Mouse (Mus musculus) ES-Bruce4 (cell line): Measurements from ENCODE around the gene Agl. TPM values are rescaled to one million over a fixed set of nuclear protein-coding genes. Genes with fewer than 3 reads are reported as not detected.

ENCODE experiments used
- H3K27ac ChIP-seq: 2 replicates; pipeline ENCODE4 v1.5.1; 2012; ENCODE audit warnings: low read length, inconsistent platforms; ENCODE audit not compliant: insufficient read depth
- H3K27me3 ChIP-seq: 2 replicates; pipeline ENCODE4 v1.6.1; 2012; ENCODE audit warnings: mild to moderate bottlenecking, low read length, inconsistent platforms; ENCODE audit not compliant: control insufficient read depth, poor library complexity, insufficient read depth, severe bottlenecking
- H3K36me3 ChIP-seq: 2 replicates; pipeline ENCODE4 v1.6.1; 2012; ENCODE audit warnings: inconsistent platforms, mild to moderate bottlenecking, low read length, moderate library complexity; ENCODE audit not compliant: control insufficient read depth, poor library complexity, insufficient read depth, severe bottlenecking
- H3K4me1 ChIP-seq: one replicate; pipeline ENCODE4 v1.8.1; 2011; ENCODE audit warnings: low read length; ENCODE audit not compliant: control insufficient read depth, insufficient read depth
- H3K4me3 ChIP-seq: 2 replicates; pipeline ENCODE4 v1.5.1; 2011; ENCODE audit warnings: low read depth, mild to moderate bottlenecking, low read length
- H3K9ac ChIP-seq: 2 replicates; pipeline ENCODE4 v1.6.1; 2012; ENCODE audit warnings: low read depth, mild to moderate bottlenecking, inconsistent platforms; ENCODE audit not compliant: poor library complexity, severe bottlenecking
- H3K9me3 ChIP-seq: replicated peaks from 2 replicates; pipeline ENCODE4 v1.6.1; 2012; ENCODE audit warnings: mild to moderate bottlenecking, low read length, inconsistent platforms; ENCODE audit not compliant: control insufficient read depth, poor library complexity, insufficient read depth, severe bottlenecking
- CTCF ChIP-seq: IDR thresholded peaks from one replicate; pipeline ENCODE4 v1.8.1; 2011; ENCODE audit warnings: low read depth, low read length
- EP300 ChIP-seq: IDR thresholded peaks from 2 replicates; pipeline ENCODE4 v1.6.1; 2011; ENCODE audit warnings: low read depth, low read length; ENCODE audit not compliant: insufficient read depth
- POLR2A ChIP-seq: IDR thresholded peaks from one replicate; pipeline ENCODE4 v1.8.1; 2011; ENCODE audit warnings: low read length; ENCODE audit not compliant: insufficient read depth
- polyA plus RNA-seq: library from polyadenylated mRNA; stranded (reverse); fragments of >200 nt; gene quantifications from 2 replicates; pipeline ENCODE4 v1.2.4, GENCODE M21; 2011; ENCODE audit warnings: low read depth; ENCODE audit not compliant: missing spikeins, insufficient read depth, insufficient read length

Gene Agl
- polyA plus RNA-seq = 15.2 and 15.8 TPM in 2 replicates

DNA sequence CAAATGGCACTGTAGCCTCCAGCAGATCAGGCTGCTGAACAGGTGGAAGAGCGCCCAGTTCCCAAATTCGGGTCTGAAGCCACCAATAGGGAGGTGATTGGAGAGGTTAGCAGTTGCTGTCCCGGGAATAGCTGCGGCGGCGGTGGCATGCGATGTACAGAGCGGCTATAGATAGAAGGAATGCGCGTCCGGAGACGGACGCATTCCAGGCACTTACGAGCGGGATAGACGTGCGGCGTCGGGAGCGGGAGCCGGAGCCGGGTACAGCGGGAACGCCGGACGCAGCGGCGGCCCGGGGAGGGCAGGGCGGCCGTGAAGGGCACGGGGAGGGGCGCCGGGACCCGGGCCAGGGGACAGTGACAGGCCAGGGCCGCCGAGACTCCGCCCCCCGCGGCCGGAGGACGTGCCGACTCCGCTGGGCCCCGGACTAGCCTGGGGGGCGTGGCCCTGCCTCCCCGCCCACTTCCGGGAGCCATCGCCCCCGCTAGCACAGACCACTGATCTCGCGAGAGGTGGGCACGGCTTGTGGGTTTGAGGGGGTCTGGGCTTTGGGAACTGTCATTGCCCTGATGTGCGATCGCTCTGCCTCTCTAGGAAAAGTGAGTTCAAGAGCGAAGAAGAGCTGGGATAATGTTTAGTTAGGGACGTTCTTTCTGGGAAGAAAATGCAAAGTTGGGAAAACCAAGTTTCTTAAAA is at the start of gene Agl:
TSS of gene Agl (minus strand) at position 356 of the 696 bp plus-strand sequence.
- Histone ChIP-seq H3K4me1 (no peaks in the 10 kb centered on the region), H3K36me3 (no peaks in the 10 kb centered on the region), H3K27ac (no peak within 1 kb of the TSS), H3K4me3 (peak within 1 kb of the TSS; percentile 94), H3K27me3 (no peaks in the 10 kb centered on the region), H3K9me3 (no peaks in the 10 kb centered on the region), H3K9ac (peak within 1 kb of the TSS; percentile 78)
- TF ChIP-seq POLR2A = peak; percentile 70
- no peak for TF ChIP-seq CTCF

DNA sequence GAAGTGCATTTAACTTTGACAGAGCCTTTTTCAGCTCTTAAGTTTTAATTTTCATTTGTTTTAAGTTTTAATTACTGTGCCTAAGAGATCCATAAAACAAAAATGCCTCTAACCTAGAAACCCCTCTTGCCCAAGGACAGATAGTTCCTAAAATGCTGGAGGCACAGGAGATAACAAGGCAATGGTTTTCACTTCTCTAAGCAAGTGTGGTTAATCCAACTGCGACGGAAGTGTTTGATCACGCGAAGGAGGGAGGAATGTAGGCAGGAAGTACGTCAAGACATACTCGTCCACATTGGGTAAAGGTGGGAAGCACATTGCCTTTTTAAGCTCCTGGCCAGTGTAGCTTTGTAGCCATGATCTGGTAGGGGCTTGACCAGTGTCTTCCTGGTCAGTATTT is 49.6 kb upstream of the Agl start:
- Histone ChIP-seq H3K4me3 (no peak overlapping the region), H3K27me3 (no peaks in the 10 kb centered on the region), H3K9me3 (no peaks in the 10 kb centered on the region), H3K36me3 (no peaks in the 10 kb centered on the region), H3K9ac (no peak overlapping the region), H3K4me1 (peaks cover 2% of the 10 kb centered on the region), H3K27ac (no peak overlapping the region)
- no peak for TF ChIP-seq EP300
- no peak for TF ChIP-seq CTCF
- no peak for TF ChIP-seq POLR2A

DNA sequence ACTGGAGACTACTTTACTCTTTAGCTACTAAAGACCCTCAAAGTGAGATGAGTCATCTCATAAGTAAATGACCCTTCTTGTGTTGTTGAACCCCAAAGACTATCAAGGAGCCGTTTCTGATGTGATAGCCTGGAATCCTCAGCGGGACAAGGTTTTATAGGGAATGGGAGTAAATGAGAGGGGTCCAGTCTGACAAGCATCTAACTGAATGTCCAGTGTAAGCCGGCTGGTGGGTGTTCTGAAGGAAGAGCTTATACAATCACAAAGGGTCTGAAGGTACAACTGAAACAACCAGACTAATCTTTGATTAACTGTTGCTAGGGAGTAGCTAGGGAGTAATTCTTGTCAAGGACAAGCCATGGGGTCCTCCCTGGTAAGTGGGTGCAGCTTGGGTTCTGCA is 44.5 kb upstream of the Agl start:
- TF ChIP-seq POLR2A = no peak
- no peak for TF ChIP-seq CTCF
- TF ChIP-seq EP300 = no peak
- no peak overlapping the region for H3K4me3 ChIP-seq
- H3K27ac ChIP-seq = no peak overlapping the region
- H3K9me3 ChIP-seq = no peaks in the 10 kb centered on the region
- H3K4me1 ChIP-seq = no peaks in the 10 kb centered on the region
- no peaks in the 10 kb centered on the region for H3K36me3 ChIP-seq
- no peak overlapping the region for H3K9ac ChIP-seq
- H3K27me3 ChIP-seq = no peaks in the 10 kb centered on the region

DNA sequence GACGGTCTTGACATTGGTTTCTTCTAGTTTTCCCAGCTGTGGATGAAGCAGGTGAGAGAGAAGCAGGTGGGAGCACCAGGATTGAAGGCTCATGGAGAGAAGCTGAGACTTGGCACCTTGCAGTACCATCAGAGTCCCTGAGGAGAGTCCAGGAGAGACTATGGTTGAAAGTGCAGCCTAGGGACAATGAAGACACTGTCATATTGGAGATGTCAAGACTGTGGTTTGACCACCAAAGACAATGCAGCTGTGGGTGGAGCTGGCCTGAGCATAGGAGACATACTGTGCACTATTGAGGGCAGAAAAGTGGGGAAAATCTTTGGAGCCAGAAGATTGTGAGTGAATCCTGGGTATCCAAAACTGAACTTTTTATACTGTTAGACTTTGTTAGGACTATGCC is 42.4 kb upstream of the Agl start:
- H3K9me3 ChIP-seq = no peaks in the 10 kb centered on the region
- H3K4me3 ChIP-seq = no peak overlapping the region
- H3K4me1 ChIP-seq = no peaks in the 10 kb centered on the region
- no peaks in the 10 kb centered on the region for H3K36me3 ChIP-seq
- no peaks in the 10 kb centered on the region for H3K27me3 ChIP-seq
- H3K9ac ChIP-seq = no peak overlapping the region
- TF ChIP-seq CTCF (no peak), POLR2A (no peak)
- no peak overlapping the region for H3K27ac ChIP-seq

DNA sequence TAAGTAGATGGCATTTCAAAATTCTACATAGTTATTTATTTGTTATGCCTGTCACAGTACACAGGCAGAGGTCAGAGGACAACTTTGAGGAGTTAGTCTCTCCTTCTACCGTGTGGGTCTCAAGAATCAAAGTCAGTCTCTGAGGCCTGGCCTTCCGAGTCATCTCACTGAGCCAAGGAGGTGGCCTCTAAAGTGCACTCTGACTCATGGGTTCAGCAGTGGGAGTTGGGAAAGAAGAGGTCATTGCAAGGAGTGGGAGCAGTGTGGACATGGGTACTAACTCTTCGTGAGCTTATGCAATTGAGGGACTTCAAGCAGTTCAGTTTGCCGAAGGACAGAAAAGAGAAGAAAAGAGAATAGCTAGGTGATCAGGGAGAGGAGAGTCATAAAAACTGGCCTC is 41.0 kb upstream of the Agl start:
- Histone ChIP-seq H3K27ac (no peak overlapping the region), H3K4me3 (no peak overlapping the region), H3K4me1 (no peaks in the 10 kb centered on the region), H3K9me3 (no peaks in the 10 kb centered on the region), H3K27me3 (no peaks in the 10 kb centered on the region), H3K9ac (no peak overlapping the region), H3K36me3 (no peaks in the 10 kb centered on the region)
- no peak for TF ChIP-seq EP300
- TF ChIP-seq CTCF = no peak
- no peak for TF ChIP-seq POLR2A

DNA sequence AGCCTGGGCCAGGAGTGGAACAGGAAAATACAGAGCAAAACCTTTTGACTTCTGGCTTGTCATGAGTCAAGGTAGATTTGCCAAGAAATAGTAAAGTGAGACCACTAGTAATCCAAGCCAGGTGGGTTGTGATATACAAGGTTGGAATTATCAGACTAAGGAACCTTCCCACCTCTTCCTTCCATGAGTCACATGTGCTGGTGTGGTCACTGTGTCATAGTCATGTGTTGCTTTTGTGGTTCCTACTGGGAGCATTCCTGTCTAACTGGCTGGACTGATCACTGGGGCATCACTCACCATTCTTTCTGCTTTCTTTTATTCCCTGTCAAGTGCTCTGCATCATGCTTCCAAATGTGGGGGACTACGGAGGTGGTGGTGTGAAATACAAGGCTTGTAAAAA is 40.1 kb upstream of the Agl start:
- Histone ChIP-seq H3K4me1 (no peaks in the 10 kb centered on the region), H3K36me3 (no peaks in the 10 kb centered on the region), H3K9me3 (no peaks in the 10 kb centered on the region), H3K9ac (no peak overlapping the region), H3K4me3 (no peak overlapping the region), H3K27ac (no peak overlapping the region), H3K27me3 (no peaks in the 10 kb centered on the region)
- TF ChIP-seq EP300 (no peak), CTCF (no peak), POLR2A (no peak)
